Mouse (Mus musculus) myocyte (in vitro differentiated cells): ENCODE measurements at regions not wholly inside any gene's neighbourhood (a gene's known extent, or its start where the extent isn't known, plus 50 kb on each side); places are given as distances from the start of the nearest gene placed in this dataset.

Experiments used
- POLR2A ChIP-seq: IDR thresholded peaks from one replicate; pipeline ENCODE4 v1.6.1; 2011; ENCODE audit warnings: low read depth, mild to moderate bottlenecking, control low read depth, moderate library complexity; ENCODE audit not compliant: insufficient read length
- POLR2AphosphoS2 ChIP-seq: IDR thresholded peaks from one replicate; pipeline ENCODE4 v1.6.1; 2011; ENCODE audit warnings: low read depth, control low read depth; ENCODE audit not compliant: insufficient read length

DNA sequence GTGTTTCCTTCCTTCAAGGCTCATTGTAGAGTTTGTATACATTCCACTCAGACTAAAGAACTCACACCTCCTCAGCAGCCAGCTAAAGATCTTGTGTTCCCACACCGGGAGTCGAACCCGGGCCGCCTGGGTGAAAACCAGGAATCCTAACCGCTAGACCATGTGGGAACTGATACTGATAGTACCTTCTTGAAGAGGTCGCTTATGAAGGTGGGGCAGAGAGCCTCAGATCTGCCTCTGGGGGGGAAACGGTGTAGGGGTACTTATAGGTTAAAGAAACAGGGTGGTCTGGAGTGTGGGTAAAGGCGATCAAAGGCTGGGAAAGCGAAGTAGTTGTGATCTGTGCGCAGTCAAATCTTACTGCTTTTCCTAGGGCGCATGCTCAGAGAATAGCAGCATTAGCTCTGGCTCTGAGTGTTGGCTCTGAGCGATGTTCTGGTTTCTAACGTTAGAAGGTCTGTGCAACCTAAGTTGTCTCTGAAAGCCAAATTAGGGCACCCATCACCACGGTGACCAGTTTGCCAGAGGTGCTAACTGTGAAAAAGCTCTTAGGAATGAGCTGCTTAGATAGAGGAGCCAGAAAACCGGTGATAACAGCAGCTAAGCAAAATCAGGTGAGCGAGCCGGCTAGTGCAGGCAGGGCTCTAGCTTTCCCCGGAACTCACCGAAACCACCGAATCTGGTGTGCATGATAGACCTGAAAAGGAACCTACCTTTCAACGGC lies 71.2 kb upstream of the Acpp start:
- TF ChIP-seq POLR2A (no peak), POLR2AphosphoS2 (no peak)
